Mouse (Mus musculus): ENCODE measurements around the gene Gja1. TPM values are rescaled to one million over a fixed set of nuclear protein-coding genes. Genes with fewer than 3 reads are reported as not detected.

The Gja1 gene
- polyA plus RNA-seq, 1 experiment from 2014 or later, result 47.2 TPM

GRCm38 (mm10) chr10:56429011-56429410 is 51.9 kb downstream of the Gja1 start:
- 76% methylated on average over 5 of the region's 5 CpGs for WGBS

GRCm38 (mm10) chr10:56431600-56432389 is 54.7 kb downstream of the Gja1 start:
- 21% methylated on average over 23 of the region's 23 CpGs for WGBS
- Histone ChIP-seq H3K9me3 (ENCODE audit: control insufficient read depth, low read length) (no peaks in the 10 kb centered on the region), H3K4me2 (peak overlapping the region; percentile 52)

More at GRCm38 (mm10) chr10:56429011-56429410, 51.9 kb downstream of the Gja1 start:
- H3K4me1 ChIP-seq (replicated peaks; ENCODE audit: control insufficient read depth, insufficient read depth, low read length), result no peaks in the 10 kb centered on the region
- no peak overlapping the region for H3K4me3 ChIP-seq (ENCODE audit: low read depth, low read length)
- no peaks in the 10 kb centered on the region for H3K9me3 ChIP-seq (ENCODE audit: control insufficient read depth, low read length)
- no peak overlapping the region for H3K9ac ChIP-seq (ENCODE audit: low read depth, low read length)
- H3K4me2 ChIP-seq, result no peak overlapping the region
- H3K27me3 ChIP-seq (replicated peaks; ENCODE audit: control insufficient read depth, insufficient read depth, low read length), result no peaks in the 10 kb centered on the region
- no peak overlapping the region for H3K27ac ChIP-seq (ENCODE audit: low read depth, low read length)
- ATAC-seq (replicated peaks; ENCODE audit: low FRiP score) (no peak), DNase-seq (ENCODE audit: low spot score) (no peak)
- no peaks in the 10 kb centered on the region for H3K36me3 ChIP-seq (ENCODE audit: control insufficient read depth, insufficient read depth, low read length)

GRCm38 (mm10) chr10:56432390-56432709 is 55.2 kb downstream of the Gja1 start:
- Histone ChIP-seq H3K4me2 (no peak overlapping the region; the same call in 1 of the 2 replicates), H3K4me1 (replicated peaks; ENCODE audit: control insufficient read depth, insufficient read depth, low read length) (no peaks in the 10 kb centered on the region), H3K4me3 (ENCODE audit: low read depth, low read length) (no peak overlapping the region), H3K27ac (ENCODE audit: low read depth, low read length) (no peak overlapping the region), H3K27me3 (replicated peaks; ENCODE audit: control insufficient read depth, insufficient read depth, low read length) (no peaks in the 10 kb centered on the region), H3K9ac (ENCODE audit: low read depth, low read length) (no peak overlapping the region), H3K36me3 (ENCODE audit: control insufficient read depth, insufficient read depth, low read length) (no peaks in the 10 kb centered on the region), H3K9me3 (ENCODE audit: control insufficient read depth, low read length) (no peaks in the 10 kb centered on the region)
- ATAC-seq (replicated peaks; ENCODE audit: low FRiP score) (no peak), DNase-seq (ENCODE audit: low spot score) (no peak)
- 62% methylated on average over 6 of the region's 6 CpGs for WGBS

More at GRCm38 (mm10) chr10:56431600-56432389, 54.7 kb downstream of the Gja1 start:
- H3K9ac ChIP-seq (ENCODE audit: low read depth, low read length), result no peak overlapping the region
- no peaks in the 10 kb centered on the region for H3K36me3 ChIP-seq (ENCODE audit: control insufficient read depth, insufficient read depth, low read length)
- no peak for ATAC-seq (replicated peaks; ENCODE audit: low FRiP score)
- H3K4me3 ChIP-seq (ENCODE audit: low read depth, low read length), result peak overlapping the region; percentile 12
- H3K27ac ChIP-seq (ENCODE audit: low read depth, low read length), result no peak overlapping the region
- no peaks in the 10 kb centered on the region for H3K27me3 ChIP-seq (replicated peaks; ENCODE audit: control insufficient read depth, insufficient read depth, low read length)
- H3K4me1 ChIP-seq (replicated peaks; ENCODE audit: control insufficient read depth, insufficient read depth, low read length), result no peaks in the 10 kb centered on the region
- DNase-seq (ENCODE audit: low spot score), result no peak

- no peaks in the 10 kb centered on the region for H3K27me3 ChIP-seq (replicated peaks; ENCODE audit: control insufficient read depth, insufficient read depth, low read length)
- H3K36me3 ChIP-seq (ENCODE audit: control insufficient read depth, insufficient read depth, low read length), result no peaks in the 10 kb centered on the region
- no peaks in the 10 kb centered on the region for H3K4me1 ChIP-seq (replicated peaks; ENCODE audit: control insufficient read depth, insufficient read depth, low read length)
- no peak overlapping the region for H3K27ac ChIP-seq (ENCODE audit: low read depth, low read length)
- no peak overlapping the region for H3K4me3 ChIP-seq (ENCODE audit: low read depth, low read length)
- no peaks in the 10 kb centered on the region for H3K9me3 ChIP-seq (ENCODE audit: control insufficient read depth, low read length)
- H3K9ac ChIP-seq (ENCODE audit: low read depth, low read length), result no peak overlapping the region
- H3K4me2 ChIP-seq, result no peak overlapping the region
- ATAC-seq (replicated peaks; ENCODE audit: low FRiP score), result no peak
- DNase-seq (ENCODE audit: low spot score), result no peak
- WGBS, result 49% methylated on average over 11 of the region's 11 CpGs
Observed at GRCm38 (mm10) chr10:56437290-56437689, 60.2 kb downstream of the Gja1 start.

GRCm38 (mm10) chr10:56439638-56440037 is 62.5 kb downstream of the Gja1 start:
- Histone ChIP-seq H3K36me3 (ENCODE audit: control insufficient read depth, insufficient read depth, low read length) (no peaks in the 10 kb centered on the region), H3K4me2 (no peak overlapping the region), H3K9ac (ENCODE audit: low read depth, low read length) (no peak overlapping the region), H3K4me1 (replicated peaks; ENCODE audit: control insufficient read depth, insufficient read depth, low read length) (no peaks in the 10 kb centered on the region), H3K4me3 (ENCODE audit: low read depth, low read length) (no peak overlapping the region), H3K9me3 (ENCODE audit: control insufficient read depth, low read length) (no peaks in the 10 kb centered on the region), H3K27ac (ENCODE audit: low read depth, low read length) (no peak overlapping the region), H3K27me3 (replicated peaks; ENCODE audit: control insufficient read depth, insufficient read depth, low read length) (no peaks in the 10 kb centered on the region)
- peak; percentile 79; the same call in 1 of the 2 replicates for ATAC-seq (replicated peaks; ENCODE audit: low FRiP score)
- DNase-seq (ENCODE audit: low spot score), result no peak
- 56% methylated on average over 4 of the region's 4 CpGs for WGBS

- H3K4me2 ChIP-seq, result no peak overlapping the region
- no peak for ATAC-seq (replicated peaks; ENCODE audit: low FRiP score)
- H3K9ac ChIP-seq (ENCODE audit: low read depth, low read length), result no peak overlapping the region
- H3K9me3 ChIP-seq (ENCODE audit: control insufficient read depth, low read length), result no peaks in the 10 kb centered on the region
- H3K4me3 ChIP-seq (ENCODE audit: low read depth, low read length), result no peak overlapping the region
- H3K4me1 ChIP-seq (replicated peaks; ENCODE audit: control insufficient read depth, insufficient read depth, low read length), result no peaks in the 10 kb centered on the region
- H3K27ac ChIP-seq (ENCODE audit: low read depth, low read length), result no peak overlapping the region
- DNase-seq (ENCODE audit: low spot score), result no peak
- 57% methylated on average over 2 of the region's 2 CpGs for WGBS
- no peaks in the 10 kb centered on the region for H3K36me3 ChIP-seq (ENCODE audit: control insufficient read depth, insufficient read depth, low read length)
- no peaks in the 10 kb centered on the region for H3K27me3 ChIP-seq (replicated peaks; ENCODE audit: control insufficient read depth, insufficient read depth, low read length)
Observed at GRCm38 (mm10) chr10:56444457-56444856, 67.3 kb downstream of the Gja1 start.

GRCm38 (mm10) chr10:56449030-56449429 is 71.9 kb downstream of the Gja1 start:
- Histone ChIP-seq H3K4me1 (replicated peaks; ENCODE audit: control insufficient read depth, insufficient read depth, low read length) (no peaks in the 10 kb centered on the region), H3K27ac (ENCODE audit: low read depth, low read length) (no peak overlapping the region), H3K9ac (ENCODE audit: low read depth, low read length) (no peak overlapping the region), H3K4me3 (ENCODE audit: low read depth, low read length) (no peak overlapping the region), H3K36me3 (ENCODE audit: control insufficient read depth, insufficient read depth, low read length) (no peaks in the 10 kb centered on the region), H3K4me2 (no peak overlapping the region), H3K27me3 (replicated peaks; ENCODE audit: control insufficient read depth, insufficient read depth, low read length) (no peaks in the 10 kb centered on the region), H3K9me3 (ENCODE audit: control insufficient read depth, low read length) (no peaks in the 10 kb centered on the region)
- 59% methylated on average over 4 of the region's 4 CpGs for WGBS
- ATAC-seq (replicated peaks; ENCODE audit: low FRiP score), result no peak
- no peak for DNase-seq (ENCODE audit: low spot score)
